Mouse (Mus musculus): Measurements from ENCODE around the gene Krt23. TPM values are rescaled to one million over a fixed set of nuclear protein-coding genes. Genes with fewer than 3 reads are reported as not detected.

The Krt23 gene
- polyA plus RNA-seq, 1 experiment, result not detected

- Histone ChIP-seq H3K4me1 (ENCODE audit: control insufficient read depth, insufficient read depth, low read length) (no peaks in the 10 kb centered on the region), H3K4me3 (ENCODE audit: insufficient read depth, low read length) (no peak overlapping the region), H3K27ac (ENCODE audit: insufficient read depth, low read length) (no peak overlapping the region)
- TF ChIP-seq POLR2A (IDR thresholded peaks at IDR 0.05; ENCODE audit: low read depth, low read length) (no peak), CTCF (IDR thresholded peaks at IDR 0.05; ENCODE audit: borderline replicate concordance, insufficient read depth, low read length) (no peak)
Measured at GRCm38 (mm10) chr11:99489233-99489632, 3.7 kb downstream of the Krt23 start.

GRCm38 (mm10) chr11:99474981-99475380 lies 18.0 kb downstream of the Krt23 start:
- no peak for TF ChIP-seq CTCF (IDR thresholded peaks at IDR 0.05; ENCODE audit: borderline replicate concordance, insufficient read depth, low read length)
- TF ChIP-seq POLR2A (IDR thresholded peaks at IDR 0.05; ENCODE audit: low read depth, low read length), result no peak
- H3K4me1 ChIP-seq (ENCODE audit: control insufficient read depth, insufficient read depth, low read length), result peaks cover 10% of the 10 kb centered on the region
- no peak overlapping the region for H3K4me3 ChIP-seq (ENCODE audit: insufficient read depth, low read length)
- H3K27ac ChIP-seq (ENCODE audit: insufficient read depth, low read length), result no peak overlapping the region

GRCm38 (mm10) chr11:99473433-99473832 lies 19.5 kb downstream of the Krt23 start:
- H3K27ac ChIP-seq (ENCODE audit: insufficient read depth, low read length), result no peak overlapping the region
- H3K4me3 ChIP-seq (ENCODE audit: insufficient read depth, low read length), result no peak overlapping the region
- TF ChIP-seq CTCF (IDR thresholded peaks at IDR 0.05; ENCODE audit: borderline replicate concordance, insufficient read depth, low read length) (no peak), POLR2A (IDR thresholded peaks at IDR 0.05; ENCODE audit: low read depth, low read length) (no peak)
- H3K4me1 ChIP-seq (ENCODE audit: control insufficient read depth, insufficient read depth, low read length), result peaks cover 10% of the 10 kb centered on the region

- peaks cover 10% of the 10 kb centered on the region for H3K4me1 ChIP-seq (ENCODE audit: control insufficient read depth, insufficient read depth, low read length)
Measured at GRCm38 (mm10) chr11:99472405-99472804, 20.5 kb downstream of the Krt23 start.

GRCm38 (mm10) chr11:99471946-99472345 lies 21.0 kb downstream of the Krt23 start:
- TF ChIP-seq POLR2A (IDR thresholded peaks at IDR 0.05; ENCODE audit: low read depth, low read length), result no peak
- Histone ChIP-seq H3K4me1 (ENCODE audit: control insufficient read depth, insufficient read depth, low read length) (peaks cover 10% of the 10 kb centered on the region), H3K4me3 (ENCODE audit: insufficient read depth, low read length) (no peak overlapping the region), H3K27ac (ENCODE audit: insufficient read depth, low read length) (peak overlapping the region; percentile 96)

More at GRCm38 (mm10) chr11:99472405-99472804, 20.5 kb downstream of the Krt23 start:
- Histone ChIP-seq H3K4me3 (ENCODE audit: insufficient read depth, low read length) (no peak overlapping the region), H3K27ac (ENCODE audit: insufficient read depth, low read length) (peak overlapping the region; percentile 96)
- TF ChIP-seq CTCF (IDR thresholded peaks at IDR 0.05; ENCODE audit: borderline replicate concordance, insufficient read depth, low read length) (no peak), POLR2A (IDR thresholded peaks at IDR 0.05; ENCODE audit: low read depth, low read length) (no peak)

- Histone ChIP-seq H3K4me3 (ENCODE audit: insufficient read depth, low read length) (no peak overlapping the region), H3K4me1 (ENCODE audit: control insufficient read depth, insufficient read depth, low read length) (peaks cover 10% of the 10 kb centered on the region), H3K27ac (ENCODE audit: insufficient read depth, low read length) (no peak overlapping the region)
- no peak for TF ChIP-seq CTCF (IDR thresholded peaks at IDR 0.05; ENCODE audit: borderline replicate concordance, insufficient read depth, low read length)
- TF ChIP-seq POLR2A (IDR thresholded peaks at IDR 0.05; ENCODE audit: low read depth, low read length), result no peak
Measured at GRCm38 (mm10) chr11:99469228-99469627, 23.7 kb downstream of the Krt23 start.

- TF ChIP-seq CTCF (IDR thresholded peaks at IDR 0.05; ENCODE audit: borderline replicate concordance, insufficient read depth, low read length) (no peak), POLR2A (IDR thresholded peaks at IDR 0.05; ENCODE audit: low read depth, low read length) (no peak)
- Histone ChIP-seq H3K27ac (ENCODE audit: insufficient read depth, low read length) (no peak overlapping the region), H3K4me3 (ENCODE audit: insufficient read depth, low read length) (no peak overlapping the region), H3K4me1 (ENCODE audit: control insufficient read depth, insufficient read depth, low read length) (peaks cover 10% of the 10 kb centered on the region)
Measured at GRCm38 (mm10) chr11:99468566-99468965, 24.4 kb downstream of the Krt23 start.

- H3K27ac ChIP-seq (ENCODE audit: insufficient read depth, low read length), result no peak overlapping the region
- TF ChIP-seq CTCF (IDR thresholded peaks at IDR 0.05; ENCODE audit: borderline replicate concordance, insufficient read depth, low read length) (no peak), POLR2A (IDR thresholded peaks at IDR 0.05; ENCODE audit: low read depth, low read length) (no peak)
- H3K4me3 ChIP-seq (ENCODE audit: insufficient read depth, low read length), result no peak overlapping the region
- H3K4me1 ChIP-seq (ENCODE audit: control insufficient read depth, insufficient read depth, low read length), result peaks cover 3% of the 10 kb centered on the region; the same call in 1 of the 2 replicates
Measured at GRCm38 (mm10) chr11:99466316-99466715, 26.6 kb downstream of the Krt23 start.

- Histone ChIP-seq H3K4me3 (ENCODE audit: insufficient read depth, low read length) (no peak overlapping the region), H3K27ac (ENCODE audit: insufficient read depth, low read length) (no peak overlapping the region; the same call in 1 of the 2 replicates), H3K4me1 (ENCODE audit: control insufficient read depth, insufficient read depth, low read length) (no peaks in the 10 kb centered on the region)
- TF ChIP-seq CTCF (IDR thresholded peaks at IDR 0.05; ENCODE audit: borderline replicate concordance, insufficient read depth, low read length) (peak; percentile 54; the same call in 1 of the 2 replicates), POLR2A (IDR thresholded peaks at IDR 0.05; ENCODE audit: low read depth, low read length) (no peak)
Measured at GRCm38 (mm10) chr11:99464836-99465235, 28.1 kb downstream of the Krt23 start.

GRCm38 (mm10) chr11:99463155-99463554 lies 29.8 kb downstream of the Krt23 start:
- Histone ChIP-seq H3K27ac (ENCODE audit: insufficient read depth, low read length) (no peak overlapping the region), H3K4me3 (ENCODE audit: insufficient read depth, low read length) (no peak overlapping the region), H3K4me1 (ENCODE audit: control insufficient read depth, insufficient read depth, low read length) (no peaks in the 10 kb centered on the region)
- TF ChIP-seq POLR2A (IDR thresholded peaks at IDR 0.05; ENCODE audit: low read depth, low read length) (no peak), CTCF (IDR thresholded peaks at IDR 0.05; ENCODE audit: borderline replicate concordance, insufficient read depth, low read length) (peak; percentile 80; the same call in 1 of the 2 replicates)

GRCm38 (mm10) chr11:99461736-99462135 lies 31.2 kb downstream of the Krt23 start:
- TF ChIP-seq CTCF (IDR thresholded peaks at IDR 0.05; ENCODE audit: borderline replicate concordance, insufficient read depth, low read length), result no peak
- no peak for TF ChIP-seq POLR2A (IDR thresholded peaks at IDR 0.05; ENCODE audit: low read depth, low read length)
- Histone ChIP-seq H3K27ac (ENCODE audit: insufficient read depth, low read length) (no peak overlapping the region), H3K4me3 (ENCODE audit: insufficient read depth, low read length) (no peak overlapping the region), H3K4me1 (ENCODE audit: control insufficient read depth, insufficient read depth, low read length) (no peaks in the 10 kb centered on the region)

Measured in embryonic fibroblast, embryonic 13.5 days (primary cell).